Mouse (Mus musculus) forebrain, embryonic 11.5 days (tissue): ENCODE data around the gene Fam209. TPM values are rescaled to one million over a fixed set of nuclear protein-coding genes. Genes with fewer than 3 reads are reported as not detected.

Experiments
- ATAC-seq: fragments of 200-750 bp; cut with Nextera tagmentation; replicated peaks from 2 replicates; pipeline ENCODE4 v1.8.0; 2017; ENCODE audit warnings: moderate TSS enrichment; ENCODE audit not compliant: low FRiP score
- DNase-seq: peaks from one replicate; pipeline ENCODE4 v3.0.0-alpha.2; 2017; ENCODE audit warnings: low spot score
- H3K27ac ChIP-seq: fragments of 300-500 bp; sonication (generic); 2 replicates; pipeline ENCODE4 v1.5.1; 2014; ENCODE audit warnings: low read depth, low read length
- H3K27me3 ChIP-seq: fragments of 300-500 bp; sonication (generic); 2 replicates; pipeline ENCODE4 v1.6.1; 2014; ENCODE audit warnings: mild to moderate bottlenecking, low read length, mixed read lengths; ENCODE audit not compliant: control insufficient read depth, insufficient read depth
- H3K36me3 ChIP-seq: fragments of 300-500 bp; sonication (generic); 2 replicates; pipeline ENCODE4 v1.6.1; 2014; ENCODE audit warnings: mild to moderate bottlenecking, low read length, moderate library complexity, mixed read lengths; ENCODE audit not compliant: control insufficient read depth, insufficient read depth
- H3K4me1 ChIP-seq: fragments of 300-500 bp; sonication (generic); replicated peaks from 2 replicates; pipeline ENCODE4 v1.6.1; 2014; ENCODE audit warnings: low read length, mixed read lengths; ENCODE audit not compliant: control insufficient read depth, insufficient read depth
- H3K4me2 ChIP-seq: fragments of 300-500 bp; sonication (generic); 2 replicates; pipeline ENCODE4 v1.6.1; 2014; ENCODE audit warnings: low read depth, mild to moderate bottlenecking, low read length, moderate library complexity, mixed read lengths; ENCODE audit not compliant: severe bottlenecking
- H3K4me3 ChIP-seq: fragments of 300-500 bp; sonication (generic); 2 replicates; pipeline ENCODE4 v1.5.1; 2014; ENCODE audit warnings: low read depth, low read length
- H3K9ac ChIP-seq: fragments of 300-500 bp; sonication (generic); 2 replicates; pipeline ENCODE4 v1.6.1; 2014; ENCODE audit warnings: low read length
- H3K9me3 ChIP-seq: fragments of 300-500 bp; sonication (generic); 2 replicates; pipeline ENCODE4 v1.6.1; 2016; ENCODE audit warnings: low read length, mixed read lengths; ENCODE audit not compliant: control insufficient read depth
- WGBS: fragments of 180-500 bp; shearing (Covaris S2); extraction: QIAGEN DNeasy Blood & Tissue Kit; methylation state at CpG from one replicate; pipeline ENCODE4 v1.1.7; 2014; 5-methylcytosine and 5-hydroxymethylcytosine counted together
- polyA plus RNA-seq: library from polyadenylated mRNA; unstranded; fragments of >200 nt; fragmentation: Nextera tagmentation; extraction: Ambion mirVana; gene quantifications from 2 replicates; pipeline ENCODE4 v1.2.1, GENCODE M21; 2014

Gene Fam209
- 0.39 and 0.97 TPM in 2 replicates for polyA plus RNA-seq

- H3K9me3 ChIP-seq: no peaks in the 10 kb centered on the region
- H3K36me3 ChIP-seq: no peaks in the 10 kb centered on the region; the same call in 1 of the 2 replicates
- no peak within 1 kb of the TSS for H3K27ac ChIP-seq
- no peaks in the 10 kb centered on the region for H3K27me3 ChIP-seq
- H3K4me3 ChIP-seq: no peak within 1 kb of the TSS
- WGBS: 87% methylated on average over 11 of the region's 11 CpGs
- ATAC-seq (no peak), DNase-seq (no peak)
- H3K4me2 ChIP-seq: no peak within 1 kb of the TSS
- peaks cover 3% of the 10 kb centered on the region; the same call in 1 of the 2 replicates for H3K4me1 ChIP-seq
- H3K9ac ChIP-seq: no peak within 1 kb of the TSS
These were observed at the start of gene Fam209 for GRCm38 (mm10) chr2:172472318-172472717. Fam209 (plus strand) TSS chr2:172472520.

GRCm38 (mm10) chr2:172430609-172431008 is 41.7 kb upstream of the Fam209 start:
- WGBS: 71% methylated on average over 1 of the region's 1 CpGs
- H3K4me3 ChIP-seq: no peak overlapping the region
- DNase-seq: no peak
- H3K36me3 ChIP-seq: no peaks in the 10 kb centered on the region
- no peaks in the 10 kb centered on the region for H3K9me3 ChIP-seq
- no peaks in the 10 kb centered on the region for H3K27me3 ChIP-seq
- H3K9ac ChIP-seq: no peak overlapping the region
- H3K4me2 ChIP-seq: no peak overlapping the region
- no peak overlapping the region for H3K27ac ChIP-seq
- H3K4me1 ChIP-seq: no peaks in the 10 kb centered on the region
- ATAC-seq: no peak

GRCm38 (mm10) chr2:172433746-172434145 is 38.6 kb upstream of the Fam209 start:
- ATAC-seq: no peak
- H3K27ac ChIP-seq: no peak overlapping the region
- WGBS: 61% methylated on average over 5 of the region's 5 CpGs
- H3K9me3 ChIP-seq: no peaks in the 10 kb centered on the region
- no peaks in the 10 kb centered on the region for H3K4me1 ChIP-seq
- H3K4me3 ChIP-seq: no peak overlapping the region
- H3K27me3 ChIP-seq: no peaks in the 10 kb centered on the region
- no peaks in the 10 kb centered on the region for H3K36me3 ChIP-seq
- no peak overlapping the region for H3K9ac ChIP-seq
- no peak for DNase-seq
- no peak overlapping the region for H3K4me2 ChIP-seq

- no peaks in the 10 kb centered on the region for H3K9me3 ChIP-seq
- DNase-seq (no peak), ATAC-seq (no peak)
- H3K4me2 ChIP-seq: no peak overlapping the region
- H3K4me1 ChIP-seq: peaks cover 13% of the 10 kb centered on the region; the same call in 1 of the 2 replicates
- H3K36me3 ChIP-seq: no peaks in the 10 kb centered on the region
- H3K9ac ChIP-seq: no peak overlapping the region
- no peaks in the 10 kb centered on the region for H3K27me3 ChIP-seq
- 77% methylated on average over 16 of the region's 16 CpGs for WGBS
- H3K27ac ChIP-seq: no peak overlapping the region
- no peak overlapping the region for H3K4me3 ChIP-seq
These were observed 34.9 kb upstream of the Fam209 start for GRCm38 (mm10) chr2:172437371-172437952.

- Histone ChIP-seq H3K27me3 (no peaks in the 10 kb centered on the region), H3K9ac (peak within 1 kb of the TSS; percentile 69), H3K9me3 (no peaks in the 10 kb centered on the region), H3K4me2 (peak within 1 kb of the TSS; percentile 90), H3K36me3 (no peaks in the 10 kb centered on the region), H3K27ac (no peak within 1 kb of the TSS), H3K4me1 (peaks cover 13% of the 10 kb centered on the region; the same call in 1 of the 2 replicates), H3K4me3 (peak within 1 kb of the TSS; percentile 79)
- DNase-seq (peak; percentile 100), ATAC-seq (peak; percentile 98)
- 2% methylated on average over 35 of the region's 35 CpGs for WGBS
These were observed 32.3 kb upstream of the Fam209 start, which contains the start of gene Rtf2 for GRCm38 (mm10) chr2:172439843-172440639. Rtf2 (plus strand) TSS chr2:172440556.

GRCm38 (mm10) chr2:172440640-172441005 is 31.7 kb upstream of the Fam209 start:
- Histone ChIP-seq H3K36me3 (no peaks in the 10 kb centered on the region; the same call in 1 of the 2 replicates), H3K4me3 (peak overlapping the region; percentile 79), H3K4me1 (peaks cover 13% of the 10 kb centered on the region; the same call in 1 of the 2 replicates), H3K9me3 (no peaks in the 10 kb centered on the region), H3K4me2 (peak overlapping the region; percentile 90), H3K9ac (peak overlapping the region; percentile 69), H3K27ac (no peak overlapping the region), H3K27me3 (no peaks in the 10 kb centered on the region)
- under 1% methylated on average over 21 of the region's 21 CpGs for WGBS
- ATAC-seq (peak; percentile 79), DNase-seq (no peak)

- peak overlapping the region; percentile 90 for H3K4me2 ChIP-seq
- H3K9me3 ChIP-seq: no peaks in the 10 kb centered on the region
- 36% methylated on average over 6 of the region's 6 CpGs for WGBS
- H3K4me1 ChIP-seq: peaks cover 13% of the 10 kb centered on the region; the same call in 1 of the 2 replicates
- no peaks in the 10 kb centered on the region for H3K27me3 ChIP-seq
- no peak overlapping the region for H3K27ac ChIP-seq
- peak overlapping the region; percentile 69 for H3K9ac ChIP-seq
- ATAC-seq (no peak), DNase-seq (no peak)
- peak overlapping the region; percentile 79 for H3K4me3 ChIP-seq
- no peaks in the 10 kb centered on the region; the same call in 1 of the 2 replicates for H3K36me3 ChIP-seq
These were observed 31.1 kb upstream of the Fam209 start for GRCm38 (mm10) chr2:172441176-172441575.

- 92% methylated on average over 4 of the region's 4 CpGs for WGBS
- H3K4me3 ChIP-seq: no peak overlapping the region
These were observed 26.7 kb upstream of the Fam209 start for GRCm38 (mm10) chr2:172445617-172446016.

More at GRCm38 (mm10) chr2:172445617-172446016, 26.7 kb upstream of the Fam209 start:
- peaks cover 9% of the 10 kb centered on the region; the same call in 1 of the 2 replicates for H3K4me1 ChIP-seq
- H3K36me3 ChIP-seq: peaks cover 8% of the 10 kb centered on the region; the same call in 1 of the 2 replicates
- H3K27me3 ChIP-seq: no peaks in the 10 kb centered on the region
- no peak overlapping the region for H3K9ac ChIP-seq
- no peak overlapping the region for H3K27ac ChIP-seq
- no peak overlapping the region for H3K4me2 ChIP-seq
- DNase-seq (no peak), ATAC-seq (no peak)
- H3K9me3 ChIP-seq: no peaks in the 10 kb centered on the region
